Mouse (Mus musculus) layer of hippocampus, postnatal 36 days (tissue): ENCODE measurements at regions not wholly inside any gene's neighbourhood (a gene's known extent, or its start where the extent isn't known, plus 50 kb on each side); places are given as distances from the start of the nearest gene placed in this dataset.
A peak's percentile ranks its signal among the peaks of the same experiment; 100 is the strongest.

ENCODE experiments used
- DNase-seq, 2 experiments: peaks; one replicate each; pipeline ENCODE4 v3.0.0; 2022

DNA sequence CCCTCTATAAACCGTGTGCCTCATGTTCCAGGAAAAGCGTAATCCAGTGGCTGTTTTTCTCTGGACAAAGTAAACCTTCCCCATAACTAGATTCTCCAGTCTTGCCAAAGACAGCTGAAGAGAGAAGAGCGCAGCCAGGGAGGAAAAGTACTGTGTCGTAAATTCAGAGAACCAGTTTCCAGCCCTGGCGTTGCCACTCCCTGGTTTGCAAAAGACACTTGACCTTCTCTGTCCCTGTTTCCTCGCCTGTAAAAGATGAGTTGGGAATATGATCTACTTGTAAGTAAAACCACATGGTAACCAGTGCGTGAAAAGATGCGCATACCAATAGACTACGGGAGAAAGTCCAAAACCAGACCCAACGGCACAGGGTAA lies 160.1 kb upstream of the Paip1 start:
- no peak for DNase-seq

DNA sequence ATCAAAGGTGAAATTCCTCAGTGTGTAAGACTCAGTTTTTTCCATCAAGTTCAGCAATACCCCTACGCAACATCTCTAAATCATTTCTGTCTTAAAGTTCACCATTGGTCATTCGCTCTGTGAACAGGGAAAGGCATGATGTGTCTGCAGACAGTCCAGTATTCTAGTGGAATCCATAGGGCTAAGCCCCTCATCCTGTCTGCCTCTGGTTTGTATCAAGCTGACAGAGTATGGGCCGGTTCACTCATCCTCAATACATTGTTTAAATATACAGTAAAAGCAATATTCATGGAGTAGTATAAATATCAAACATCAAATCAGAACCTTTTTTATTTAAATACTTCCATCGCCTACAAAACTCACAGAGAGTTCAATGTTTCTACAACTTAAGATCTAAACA lies 152.9 kb upstream of the Paip1 start:
- no peak for DNase-seq

DNA sequence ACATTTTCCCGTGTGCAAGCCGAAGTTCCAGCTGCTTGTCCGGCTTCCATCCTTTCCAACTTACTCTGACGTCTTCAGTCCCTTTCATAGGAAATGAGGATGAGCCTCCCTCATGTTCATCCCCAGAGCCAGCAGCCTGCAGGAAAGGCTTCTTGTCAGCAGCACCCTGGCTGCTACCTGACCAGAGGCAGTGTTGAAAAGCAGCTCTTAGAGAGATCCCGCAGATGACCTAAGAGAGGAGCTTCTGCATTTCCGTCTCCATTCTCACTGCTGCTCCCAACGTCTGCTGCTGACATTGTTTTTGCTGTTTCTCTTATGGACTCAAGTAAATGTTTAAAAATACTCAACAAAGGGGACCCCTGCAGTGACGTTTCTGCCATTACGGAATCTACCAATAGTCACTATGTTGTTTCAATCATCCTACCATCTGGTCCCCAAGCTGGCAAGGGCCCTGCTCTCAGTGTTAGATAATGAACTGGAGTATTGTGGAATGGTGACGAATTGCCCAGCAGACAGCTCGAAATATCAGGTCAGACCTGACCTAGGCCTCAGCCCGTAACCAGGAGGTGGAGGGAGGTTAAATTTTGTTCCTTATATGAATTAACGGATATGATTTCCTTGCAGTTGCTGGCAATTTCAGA lies 151.0 kb upstream of the Paip1 start:
- peak; percentile 9 to 17 for DNase-seq

DNA sequence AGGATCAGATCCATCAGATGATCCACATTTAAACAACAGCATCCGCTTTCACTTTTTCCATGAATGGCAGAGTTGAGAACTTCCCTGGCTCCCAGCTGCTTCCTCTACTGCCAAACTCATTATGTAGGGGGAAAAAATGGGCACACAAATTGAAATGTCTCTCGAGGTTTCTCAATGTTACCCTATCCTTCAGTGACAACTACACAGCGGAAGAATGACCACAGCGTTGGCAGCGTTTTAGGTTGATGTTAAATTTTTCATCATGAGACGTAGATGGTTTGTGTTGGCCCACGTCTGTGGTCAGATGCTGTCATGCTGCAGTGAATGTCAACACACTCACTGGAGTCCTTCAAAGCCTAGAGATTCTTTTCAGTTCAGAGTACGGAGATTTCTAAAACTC lies 149.0 kb upstream of the Paip1 start:
- no peak for DNase-seq

DNA sequence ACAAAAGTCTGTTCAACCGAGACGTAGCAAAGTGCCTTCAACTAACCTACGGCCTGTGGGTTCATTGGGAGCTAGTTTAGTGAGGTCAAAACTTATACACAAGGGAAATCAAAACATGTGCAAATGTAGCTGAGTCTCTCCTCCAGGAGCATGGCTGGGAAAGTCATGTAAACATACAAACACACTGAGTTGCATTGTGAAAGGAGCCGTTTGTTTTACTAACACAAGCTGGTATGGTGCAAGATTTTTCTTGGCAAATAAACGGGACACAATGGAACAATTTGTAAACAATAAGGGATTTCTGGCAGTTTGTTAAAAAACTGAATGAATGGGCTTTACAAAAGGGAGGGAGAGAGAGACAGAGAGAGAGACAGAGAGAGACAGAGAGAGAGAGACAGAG lies 147.8 kb upstream of the Paip1 start:
- no peak for DNase-seq

DNA sequence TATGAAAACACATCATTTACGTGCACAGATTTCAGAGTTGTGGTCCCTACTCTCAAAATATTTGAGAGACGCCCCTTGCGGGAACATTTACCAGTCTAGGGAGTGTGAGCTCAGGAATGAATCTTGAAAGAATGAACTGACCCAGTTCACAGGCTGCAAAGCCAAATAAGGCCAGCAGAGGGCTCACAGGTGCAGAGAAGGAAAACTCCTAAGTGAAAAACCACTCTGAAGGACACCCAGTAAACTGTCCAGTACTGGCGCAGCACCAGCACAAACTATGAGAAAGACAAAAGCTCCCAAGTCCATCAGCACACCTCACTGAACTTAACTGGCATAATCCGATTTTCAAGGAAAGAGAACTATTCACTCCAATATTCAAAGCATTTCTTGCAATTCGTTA lies 145.0 kb upstream of the Paip1 start:
- peak; percentile 25 to 35 for DNase-seq

DNA sequence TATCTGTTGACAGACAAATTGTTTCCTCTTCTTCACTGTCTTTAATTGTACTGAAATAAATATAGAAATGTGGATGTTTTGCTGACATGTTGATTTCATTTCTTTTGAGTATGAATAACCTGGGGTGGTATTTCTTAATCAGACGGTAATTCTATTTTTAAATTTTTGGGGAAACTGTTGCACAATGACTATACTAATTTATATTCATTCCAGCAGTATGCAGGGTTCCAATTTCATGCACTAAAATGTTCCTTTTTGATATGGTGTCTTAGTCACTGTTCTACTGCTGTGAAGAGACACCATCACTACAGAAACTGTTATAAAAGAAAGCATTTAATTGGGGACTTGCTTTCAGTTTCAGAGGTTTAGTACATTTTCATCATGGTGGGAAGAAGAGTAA lies 119.2 kb upstream of the Paip1 start:
- DNase-seq, result no peak

DNA sequence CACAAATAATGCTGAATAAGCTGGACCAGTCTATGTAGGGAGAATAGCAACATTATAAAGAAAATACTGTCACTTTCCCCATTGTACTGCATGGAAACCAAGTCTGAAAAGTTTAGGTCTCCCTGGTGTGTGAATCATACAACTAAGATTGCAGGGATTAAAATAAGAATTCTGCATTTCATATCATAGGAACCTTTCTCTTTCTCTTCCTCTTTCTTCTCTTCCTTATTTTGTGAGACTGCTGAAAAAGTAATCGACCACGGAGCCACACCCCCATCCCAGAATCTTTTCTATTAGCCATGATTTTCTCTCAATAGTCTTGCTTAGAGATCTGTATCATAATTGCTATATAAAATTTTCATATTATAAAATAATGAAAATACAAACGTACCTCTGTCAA lies 118.4 kb upstream of the Paip1 start:
- no peak for DNase-seq

DNA sequence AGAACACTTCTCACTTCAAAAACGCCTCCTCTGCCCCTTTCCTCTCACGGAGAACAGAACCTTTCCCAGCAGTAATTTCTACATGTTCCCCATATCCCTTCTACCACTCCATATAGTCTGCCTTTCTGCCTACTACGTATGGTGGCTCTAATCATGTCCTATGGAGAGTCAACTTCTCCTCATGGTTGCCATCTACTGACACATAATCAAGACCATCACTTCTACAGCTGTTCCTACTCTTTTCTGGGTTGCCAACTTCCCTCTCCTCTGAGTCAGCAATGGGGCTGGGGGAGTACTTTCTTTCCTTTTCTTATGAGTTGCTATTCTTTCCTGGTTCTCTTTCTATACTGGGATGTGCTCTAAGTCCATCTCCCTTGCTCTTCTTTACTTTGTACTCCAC lies 114.0 kb upstream of the Paip1 start:
- no peak for DNase-seq

DNA sequence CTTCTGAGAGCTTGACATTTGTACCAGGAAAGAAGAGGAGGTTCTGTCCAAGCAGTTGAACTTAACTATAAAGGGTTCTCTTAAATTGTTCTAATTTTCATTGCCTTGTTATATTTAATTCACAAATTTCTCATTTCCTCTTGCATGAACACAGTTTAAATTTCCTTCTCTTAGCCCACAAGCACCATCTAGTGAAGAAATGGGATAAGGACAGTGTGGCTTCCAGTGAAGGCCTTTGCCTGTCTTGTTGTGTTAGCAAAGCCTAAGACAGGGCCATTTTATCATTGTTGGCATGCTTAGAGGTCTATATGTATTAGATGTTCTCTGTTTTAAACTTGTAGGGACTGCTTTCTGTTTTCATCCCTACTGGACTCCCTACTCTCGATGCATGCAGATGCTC lies 110.0 kb upstream of the Paip1 start:
- DNase-seq, result no peak

DNA sequence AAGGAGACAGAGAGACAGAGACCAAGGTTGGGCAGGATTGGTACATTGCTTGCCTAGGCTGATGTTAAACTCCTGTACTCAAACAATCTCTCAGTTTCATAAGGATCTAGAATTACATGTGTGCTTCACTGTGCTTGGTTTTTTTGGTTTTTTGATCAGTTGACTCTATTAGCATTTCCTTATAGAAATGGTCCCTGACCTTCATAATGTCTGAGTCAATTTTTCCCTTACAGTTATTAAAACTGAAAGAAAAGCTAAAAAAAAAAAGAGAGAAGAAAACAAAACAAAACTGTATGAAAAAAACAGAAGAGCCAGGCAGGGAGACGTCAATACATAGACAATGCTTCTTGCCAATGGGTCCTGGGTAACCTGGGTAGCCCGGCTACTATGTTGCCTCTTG lies 102.9 kb upstream of the Paip1 start:
- DNase-seq, result no peak

DNA sequence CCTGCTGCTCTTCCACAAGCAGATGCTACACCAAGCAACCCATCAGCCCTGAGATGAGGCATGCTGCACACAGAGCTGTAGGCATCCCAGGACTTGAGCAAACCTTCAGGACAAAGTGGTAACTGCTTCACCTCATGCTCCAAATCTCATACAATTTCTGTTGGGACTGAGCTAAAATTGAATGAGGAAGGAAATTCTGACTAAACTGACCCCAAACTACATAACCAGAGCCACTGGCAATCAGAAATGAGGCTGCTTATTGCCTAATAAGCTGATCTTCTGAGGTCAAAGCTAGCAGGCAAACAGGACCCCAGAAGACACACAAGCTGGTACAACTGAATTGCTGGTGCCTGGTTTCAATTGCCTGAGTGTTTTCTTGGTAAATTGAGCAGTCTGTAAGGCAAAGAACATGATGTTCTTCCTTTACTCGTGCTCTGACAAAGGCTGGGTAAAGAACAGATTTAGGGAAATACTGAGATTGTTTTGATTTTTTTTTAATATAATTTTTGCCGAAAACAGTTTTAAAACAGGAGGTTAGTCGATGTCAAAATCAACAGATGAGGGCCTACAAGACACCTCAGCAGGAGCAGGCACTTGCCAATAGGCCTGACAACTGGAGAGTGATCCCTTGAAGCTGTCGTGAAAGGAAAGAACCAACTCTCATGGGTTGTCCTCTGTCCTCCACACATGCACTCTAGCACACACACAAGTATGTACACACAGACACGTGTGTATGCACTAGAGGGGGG lies 101.3 kb upstream of the Paip1 start:
- no peak for DNase-seq

DNA sequence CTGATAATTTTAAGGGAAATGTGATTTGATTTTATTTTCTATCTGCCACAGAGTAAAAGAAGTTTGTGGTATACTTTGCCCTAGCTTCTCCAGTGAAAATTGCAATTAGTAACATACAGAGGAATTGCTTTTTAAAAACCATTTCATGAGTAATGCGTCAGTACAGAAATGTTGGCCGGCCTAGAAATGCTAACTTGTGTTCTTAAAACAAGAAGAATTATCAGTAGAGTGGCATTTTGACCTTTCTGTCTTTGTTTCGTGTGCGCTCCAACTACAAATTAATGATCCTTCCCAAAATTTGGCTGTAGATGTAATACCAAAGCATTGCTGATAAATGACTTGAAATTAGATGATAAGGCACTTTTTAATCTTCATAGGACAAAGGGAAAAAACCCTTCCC lies 99.7 kb upstream of the Paip1 start:
- DNase-seq, result no peak

DNA sequence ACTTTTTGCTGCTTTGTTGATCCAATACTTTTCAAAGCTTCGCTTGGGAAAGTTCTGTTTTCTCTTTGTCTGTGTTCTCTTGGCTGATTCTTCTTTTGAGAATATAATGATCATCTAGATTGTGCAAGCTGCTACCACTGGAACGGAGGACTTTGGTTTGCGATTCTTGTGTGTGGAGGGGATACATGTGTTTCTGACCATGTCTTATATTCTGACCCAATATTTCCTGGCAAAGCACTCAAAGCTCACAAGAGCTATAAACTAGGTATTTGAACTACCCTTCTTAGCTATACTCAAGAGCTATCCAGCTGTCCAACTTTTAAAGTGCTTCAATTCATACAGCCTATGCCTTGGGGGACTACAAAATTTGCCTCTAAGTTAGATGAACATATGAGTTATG lies 96.6 kb upstream of the Paip1 start:
- no peak for DNase-seq

DNA sequence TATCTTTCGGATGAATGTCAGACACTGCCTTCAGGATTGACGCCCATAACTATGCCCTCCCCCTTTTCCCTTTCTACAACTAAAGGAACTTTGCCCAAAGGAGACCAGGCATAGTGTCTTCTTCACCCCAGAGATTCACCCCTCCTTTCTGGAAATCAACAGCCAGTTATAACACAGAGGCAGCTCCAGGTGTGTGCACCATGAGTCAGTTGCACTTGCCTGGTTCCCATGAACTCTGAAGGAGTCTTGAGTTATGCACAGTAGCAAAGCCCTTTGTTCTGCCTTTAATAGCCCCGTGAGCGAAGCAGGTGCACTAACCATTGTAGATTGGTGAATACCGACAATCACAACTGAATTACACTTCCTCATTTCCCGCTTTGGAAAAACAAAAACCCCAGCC lies 94.5 kb upstream of the Paip1 start:
- DNase-seq, result no peak

DNA sequence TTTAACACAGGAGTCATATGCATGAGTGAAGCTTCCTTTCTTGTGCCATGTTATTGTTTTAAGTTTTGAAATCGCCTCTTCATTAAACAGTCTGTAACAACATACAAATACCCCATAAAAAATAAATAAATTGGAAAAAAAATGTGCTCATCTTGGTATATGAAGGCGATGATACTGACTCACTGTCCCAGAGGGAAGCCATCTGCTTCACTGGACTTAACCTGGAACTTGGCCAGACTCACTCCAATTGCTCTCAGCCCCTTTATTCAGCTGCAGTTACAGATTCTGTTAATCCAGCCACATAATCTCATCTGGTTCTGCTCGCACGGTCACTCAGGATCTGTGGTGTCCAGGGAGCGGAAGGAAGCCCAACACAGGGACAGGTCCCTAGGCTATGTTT lies 90.5 kb upstream of the Paip1 start:
- DNase-seq, result no peak

DNA sequence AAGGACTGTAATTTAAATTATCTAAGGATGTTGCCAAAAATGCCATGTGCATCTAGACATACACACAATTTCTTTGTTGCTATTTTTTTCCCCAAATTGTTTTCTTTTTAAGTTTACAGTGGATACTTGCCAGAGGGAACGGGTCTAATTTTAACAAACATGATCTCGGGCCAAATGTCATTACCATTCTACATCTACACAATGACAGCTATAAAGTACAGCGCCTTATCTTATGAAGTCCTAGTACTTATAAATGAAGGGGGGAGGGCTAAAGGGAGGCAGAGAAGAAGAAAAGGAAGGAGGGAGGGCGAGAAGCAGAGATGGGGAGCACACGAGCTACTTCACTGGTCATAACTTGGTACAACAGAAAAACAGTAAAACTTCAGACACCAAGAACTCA lies 89.4 kb upstream of the Paip1 start:
- no peak for DNase-seq

DNA sequence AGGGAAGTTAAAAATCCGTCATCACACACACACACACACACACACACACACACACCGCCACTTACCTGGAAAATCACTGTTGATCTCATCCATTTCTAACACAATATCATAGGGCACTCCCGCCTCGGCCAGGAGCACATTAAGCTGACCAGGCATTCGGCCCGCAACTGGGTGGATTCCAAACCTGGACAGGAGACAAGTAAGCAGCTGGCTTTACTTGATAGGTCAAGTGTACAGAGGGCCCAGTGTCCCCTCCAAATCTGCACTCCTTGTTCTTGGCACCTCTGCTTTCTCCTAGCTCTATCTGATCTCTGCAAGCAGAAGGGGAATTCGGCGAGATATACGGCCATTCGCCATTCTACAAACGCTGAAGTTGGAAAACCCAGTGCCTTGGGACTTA lies 88.6 kb upstream of the Paip1 start:
- DNase-seq, result no peak

DNA sequence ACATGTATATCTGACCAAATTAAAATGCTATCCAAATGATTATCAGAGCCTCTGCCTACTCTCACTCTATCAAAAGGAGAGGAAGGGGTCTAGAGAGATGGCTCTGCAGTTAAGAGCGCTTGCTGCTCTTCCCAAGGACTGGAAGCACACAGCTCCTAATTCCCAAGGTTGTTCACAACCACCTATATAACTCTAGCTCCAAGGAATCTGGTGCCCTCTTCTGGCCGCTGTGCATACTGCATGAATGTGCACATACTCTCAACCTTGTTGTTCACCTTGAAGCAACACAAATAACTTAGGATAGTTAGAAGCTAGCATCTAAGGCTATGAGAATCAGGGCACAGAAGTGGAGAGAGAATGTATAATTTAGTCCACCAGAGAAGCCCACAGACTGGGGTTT lies 86.6 kb upstream of the Paip1 start:
- DNase-seq, result no peak

DNA sequence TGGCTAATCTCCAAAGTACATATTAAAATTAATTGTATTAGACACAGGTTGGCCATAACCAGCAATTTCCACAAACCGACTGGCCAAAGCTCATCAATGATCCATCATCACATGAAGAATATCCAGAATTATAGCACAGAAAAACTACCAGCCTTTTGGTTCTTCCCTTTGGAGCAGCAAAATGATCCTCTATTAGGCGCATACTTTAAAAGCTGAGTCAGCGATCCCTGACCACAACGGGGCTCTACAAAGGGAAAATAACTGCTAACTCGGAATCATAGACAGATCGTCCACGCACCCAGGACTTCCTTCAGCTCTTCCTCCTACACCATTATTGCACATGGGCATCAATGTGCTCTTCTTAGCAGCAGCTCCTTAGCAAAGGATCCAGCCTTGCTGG lies 85.6 kb upstream of the Paip1 start:
- no peak for DNase-seq

DNA sequence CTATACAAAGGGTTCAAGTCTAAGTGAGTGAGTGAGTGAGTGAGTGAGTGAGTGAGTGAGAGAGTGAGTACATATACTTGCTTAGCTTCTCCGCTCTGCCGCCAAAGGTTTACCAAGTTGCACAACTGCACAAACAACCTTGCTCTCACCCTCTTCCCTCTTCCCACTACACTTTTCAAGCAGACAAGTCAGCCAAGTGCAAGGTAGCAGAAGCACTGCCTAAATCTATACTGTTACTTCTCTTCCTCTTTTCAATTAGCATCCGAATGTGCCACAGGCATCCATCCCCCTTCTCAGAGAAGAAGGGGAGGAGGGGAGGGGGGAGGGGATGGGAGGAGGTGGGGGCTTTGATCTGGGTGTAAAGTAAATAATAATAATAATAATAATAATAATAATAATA lies 80.4 kb upstream of the Paip1 start:
- DNase-seq, result no peak

DNA sequence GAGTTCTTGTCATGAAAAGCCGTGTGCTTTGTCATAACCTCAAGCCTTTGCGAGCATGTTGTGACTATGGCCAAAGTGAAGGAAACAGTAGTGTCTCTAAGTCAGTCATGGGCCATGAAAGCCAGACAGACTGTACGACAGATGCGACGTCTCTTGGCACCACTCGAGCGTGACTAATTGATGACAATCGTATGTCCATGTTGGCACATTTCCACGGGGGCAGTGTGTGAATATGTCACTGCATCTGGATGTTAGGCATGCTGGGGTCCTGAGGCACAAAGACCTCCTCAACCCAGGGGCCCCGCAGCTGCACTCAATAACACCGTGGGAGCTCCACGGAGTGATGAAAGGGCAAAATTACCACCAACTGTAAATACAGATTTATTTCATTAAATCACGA lies 77.1 kb upstream of the Paip1 start:
- peak; percentile 10 to 27 for DNase-seq

DNA sequence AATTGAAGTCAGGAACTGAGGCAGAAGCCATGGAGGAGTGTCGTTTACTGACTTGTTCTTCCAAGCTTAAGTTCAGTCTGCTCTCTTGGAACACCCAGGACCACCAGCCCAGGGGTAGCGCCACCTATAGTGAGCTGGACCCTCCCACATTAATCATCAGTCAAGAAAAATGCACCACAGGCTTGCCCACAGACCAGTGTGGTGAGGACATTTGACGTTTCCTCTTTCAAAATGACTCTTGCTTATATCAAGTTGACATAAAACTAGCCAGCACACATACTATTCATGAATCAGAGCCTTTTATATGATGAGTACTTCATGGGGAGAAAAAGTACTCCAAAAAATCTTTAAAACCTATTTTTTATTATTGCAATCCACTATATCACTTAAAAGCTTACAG lies 69.7 kb upstream of the Paip1 start:
- no peak for DNase-seq

DNA sequence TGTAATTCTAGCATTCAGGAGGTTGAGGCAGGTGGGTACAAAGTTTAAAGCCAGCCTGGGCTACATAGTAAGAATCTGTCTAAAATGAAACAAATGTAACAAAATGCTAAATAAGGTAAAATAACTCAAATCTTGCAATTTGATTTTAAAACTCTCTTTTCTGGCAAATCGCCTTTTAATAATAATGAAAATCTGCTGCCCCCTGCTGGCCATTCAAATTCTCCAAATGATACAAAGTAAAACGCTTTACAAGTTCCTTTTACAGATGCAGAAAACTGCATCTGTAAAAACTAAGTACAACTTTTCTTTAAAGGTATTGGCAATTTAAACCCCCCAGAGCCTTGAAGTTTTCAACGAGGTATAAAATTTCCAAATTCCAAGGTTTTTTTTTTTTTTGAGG lies 65.0 kb upstream of the Paip1 start:
- no peak for DNase-seq

DNA sequence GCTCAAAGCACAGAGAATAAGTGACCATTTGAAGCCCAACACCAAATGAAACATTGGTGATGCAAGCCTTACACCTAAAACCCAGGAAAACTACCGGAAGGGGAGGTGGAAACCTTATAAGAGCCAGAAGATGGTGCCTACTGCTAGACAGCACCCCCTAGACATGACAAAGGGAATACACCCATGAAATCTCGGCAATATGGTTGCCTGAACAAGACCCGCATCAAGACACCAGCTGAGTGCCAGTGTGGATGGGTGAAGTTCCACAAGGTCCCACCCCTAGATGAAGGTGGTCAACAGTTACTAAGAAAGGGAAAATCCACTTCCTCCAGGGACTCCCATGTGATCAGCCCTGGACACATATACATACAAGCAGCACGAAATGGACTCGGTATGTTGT lies 64.2 kb upstream of the Paip1 start:
- no peak for DNase-seq
